Mouse (Mus musculus) MEL (cell line): ENCODE data around the gene H2-Ob.

Experiments
- CTCF ChIP-seq, 3 experiments: IDR thresholded peaks in 2 of 3; conservative IDR thresholded peaks in 1 of 3; 2 replicates each; pipeline ENCODE4 v1.5.1; 2011 to 2012; ENCODE audit warnings: low read length in 3 of 3, low read depth in 2 of 3, mild to moderate bottlenecking in 2 of 3, improper control_type of control experiment in 1 of 3, inconsistent platforms in 1 of 3, mixed read lengths in 1 of 3, moderate library complexity in 1 of 3; ENCODE audit not compliant: control insufficient read depth in 1 of 3, insufficient read depth in 1 of 3, poor library complexity in 1 of 3, severe bottlenecking in 1 of 3
- EP300 ChIP-seq, 2 experiments: IDR thresholded peaks; 2 replicates each; pipeline ENCODE4 v1.6.1; 2011; ENCODE audit warnings: improper control_type of control experiment in 2 of 2, low read length in 2 of 2, low read depth in 1 of 2, mild to moderate bottlenecking in 1 of 2
- ETS1 ChIP-seq: IDR thresholded peaks from 2 replicates; pipeline ENCODE4 v1.6.1; 2012; ENCODE audit warnings: low read depth, mild to moderate bottlenecking, inconsistent platforms, low read length, improper control_type of control experiment, moderate library complexity
- GATA1 ChIP-seq: IDR thresholded peaks from 2 replicates; pipeline ENCODE4 v1.6.1; 2011; ENCODE audit warnings: low read depth, low read length, improper control_type of control experiment
- KAT2A ChIP-seq: conservative IDR thresholded peaks from 2 replicates; pipeline ENCODE4 v1.6.1; 2012; ENCODE audit warnings: low read depth, low read length, improper control_type of control experiment, inconsistent platforms
- MAFK ChIP-seq: IDR thresholded peaks from 2 replicates; pipeline ENCODE4 v1.6.1; 2011; ENCODE audit warnings: low read depth, mild to moderate bottlenecking, low read length, improper control_type of control experiment, borderline replicate concordance
- MAX ChIP-seq: IDR thresholded peaks from 2 replicates; pipeline ENCODE4 v1.6.1; 2011; ENCODE audit warnings: low read length, improper control_type of control experiment
- POLR2A ChIP-seq, 2 experiments: IDR thresholded peaks; 2 replicates each; pipeline ENCODE4 v1.6.1; 2011 to 2012; ENCODE audit warnings: low read length in 2 of 2, mild to moderate bottlenecking in 2 of 2, control low read depth in 1 of 2, improper control_type of control experiment in 1 of 2, low read depth in 1 of 2, moderate library complexity in 1 of 2; ENCODE audit not compliant: control insufficient read depth in 1 of 2, insufficient read depth in 1 of 2, poor library complexity in 1 of 2
- ZNF384 ChIP-seq: IDR thresholded peaks from 2 replicates; pipeline ENCODE4 v1.6.1; 2012; ENCODE audit warnings: low read depth, mild to moderate bottlenecking, inconsistent platforms, low read length, improper control_type of control experiment

DNA sequence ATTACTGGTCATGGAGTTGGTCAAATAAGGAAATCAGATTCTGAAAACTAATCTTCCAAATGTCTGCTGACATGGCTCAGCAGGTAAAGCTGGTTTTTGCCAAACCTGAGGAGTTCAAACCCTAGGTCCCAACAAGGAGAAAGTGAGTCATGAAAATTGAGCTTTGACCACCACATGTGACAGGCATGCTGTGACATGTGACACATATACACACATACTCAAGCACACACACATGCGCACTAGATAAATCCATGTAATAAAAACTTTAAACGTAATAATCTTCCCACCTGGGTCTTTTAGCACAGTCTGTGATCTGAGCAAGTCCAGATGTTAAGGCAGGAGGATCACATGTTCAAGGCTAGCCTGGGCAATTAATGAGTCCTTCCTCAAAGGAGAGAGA, 65.1 kb downstream of the H2-Ob start:
- no peak for TF ChIP-seq CTCF (IDR thresholded peaks at IDR 0.05 in 2 of 3, conservative IDR thresholded peaks at IDR 0.05 in 1 of 3; ENCODE audit: control insufficient read depth in 1 of 3, insufficient read depth in 1 of 3, low read depth in 2 of 3, low read length in 3 of 3, poor library complexity in 1 of 3, severe bottlenecking in 1 of 3)
- no peak for TF ChIP-seq ZNF384
- TF ChIP-seq KAT2A: no peak
- no peak for TF ChIP-seq GATA1
- TF ChIP-seq MAX: no peak
- TF ChIP-seq ETS1: no peak
- TF ChIP-seq MAFK: no peak
- no peak for TF ChIP-seq POLR2A (IDR thresholded peaks at IDR 0.05; ENCODE audit: control insufficient read depth in 1 of 2, insufficient read depth in 1 of 2, low read depth in 1 of 2, low read length in 2 of 2, poor library complexity in 1 of 2)
- TF ChIP-seq EP300 (IDR thresholded peaks at IDR 0.05; ENCODE audit: low read depth in 1 of 2, low read length in 2 of 2): no peak
